Mouse (Mus musculus) A20 (cell line): ENCODE measurements around the gene Sema4d.
A peak's percentile ranks its signal among the peaks of the same experiment; 100 is the strongest.

Experiments used
- DNase-seq: peaks from one replicate; pipeline ENCODE4 v3.0.0-alpha.2; 2011; ENCODE audit warnings: low read depth, low spot score

Sema4d gene

DNA sequence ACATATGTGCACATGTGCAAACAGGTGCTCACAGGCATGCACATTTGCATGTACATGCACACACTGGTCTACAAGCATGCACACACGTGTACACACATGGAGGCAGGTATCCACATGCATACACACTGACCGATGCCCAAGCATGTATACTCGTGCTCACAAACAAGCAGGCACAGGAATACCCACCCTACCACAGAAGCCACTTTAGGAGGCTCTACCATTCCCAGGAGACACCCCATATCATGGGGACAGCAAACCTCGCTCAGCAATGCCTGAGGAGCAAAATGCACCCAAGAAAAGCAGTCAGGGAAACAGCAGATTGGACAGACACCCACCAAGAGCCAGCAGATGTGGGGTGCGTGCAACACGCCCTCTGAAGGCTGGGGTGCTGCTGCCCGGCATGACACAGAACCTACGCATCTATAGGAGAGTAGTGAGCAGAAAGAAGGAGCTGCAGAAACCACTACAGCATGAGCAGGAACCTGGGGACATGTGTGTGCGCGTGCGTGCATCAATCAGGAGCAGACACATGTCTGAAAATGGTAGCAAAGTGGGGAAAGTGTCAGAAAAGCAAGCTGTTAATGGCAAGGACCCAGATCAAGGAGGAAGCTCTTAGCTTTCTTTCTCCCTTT lies 15.1 kb downstream of the Sema4d start:
- DNase-seq: no peak

GRCm38 (mm10) chr13:51777738-51778274 lies 15.7 kb downstream of the Sema4d start:
- no peak for DNase-seq

- no peak for DNase-seq
Observed at GRCm38 (mm10) chr13:51777048-51777737, 16.4 kb downstream of the Sema4d start.

GRCm38 (mm10) chr13:51776160-51776737 lies 17.3 kb downstream of the Sema4d start:
- DNase-seq: no peak

DNA sequence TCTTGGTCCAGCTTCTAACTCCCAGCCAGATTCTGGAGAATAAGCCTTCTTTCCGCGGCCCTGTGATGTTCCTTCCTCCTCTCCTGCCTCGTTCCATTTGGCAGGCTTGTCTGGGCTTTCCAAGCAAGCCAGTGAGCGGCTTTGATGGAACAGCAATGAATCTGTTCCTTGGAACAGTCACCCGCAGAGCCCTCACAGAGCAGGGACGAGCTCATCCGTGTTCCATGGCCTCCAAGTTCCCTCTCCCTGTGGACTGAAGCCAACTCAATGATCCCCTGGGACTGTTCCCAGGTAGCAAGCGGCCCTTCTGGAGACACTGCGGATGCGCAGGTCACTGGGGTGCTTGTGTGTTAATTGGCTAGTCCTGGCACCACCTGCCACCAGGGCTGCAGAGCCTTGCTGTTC lies 21.7 kb downstream of the Sema4d start:
- no peak for DNase-seq

DNA sequence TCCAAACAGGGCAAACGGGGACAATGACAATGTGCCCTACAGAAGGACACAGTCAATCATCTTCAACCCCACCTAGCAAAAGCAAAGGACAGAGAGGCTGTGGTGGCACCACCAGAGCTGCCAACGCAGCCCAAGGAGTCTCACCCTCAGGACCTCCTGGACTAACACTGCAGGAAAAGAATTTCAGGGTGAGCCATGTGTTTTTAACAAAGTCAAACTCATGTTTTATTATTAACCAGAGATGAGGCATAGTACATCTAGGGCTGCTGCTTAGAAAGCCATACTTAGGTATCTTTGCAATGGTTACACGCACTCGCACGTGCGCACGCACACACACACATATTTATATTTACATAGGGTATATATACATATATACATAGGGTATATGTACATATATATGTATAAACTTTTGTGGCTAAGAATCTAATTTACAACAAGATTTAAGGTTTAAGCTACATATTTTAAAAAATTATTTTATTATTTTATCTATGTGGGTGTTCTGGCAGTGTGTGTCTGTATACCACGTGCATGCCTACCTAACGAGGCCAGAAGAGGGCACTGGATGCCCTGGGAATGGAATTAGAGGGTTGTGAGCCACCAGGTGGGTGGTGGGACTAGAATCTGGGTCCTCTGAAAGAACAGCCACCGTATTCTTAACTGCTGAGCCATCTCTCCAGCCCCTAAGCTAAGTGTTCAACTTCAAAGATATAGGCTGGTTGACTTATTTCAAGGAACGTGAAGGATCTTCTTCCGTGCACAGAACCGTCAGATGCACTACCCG lies 22.7 kb downstream of the Sema4d start:
- no peak for DNase-seq

DNA sequence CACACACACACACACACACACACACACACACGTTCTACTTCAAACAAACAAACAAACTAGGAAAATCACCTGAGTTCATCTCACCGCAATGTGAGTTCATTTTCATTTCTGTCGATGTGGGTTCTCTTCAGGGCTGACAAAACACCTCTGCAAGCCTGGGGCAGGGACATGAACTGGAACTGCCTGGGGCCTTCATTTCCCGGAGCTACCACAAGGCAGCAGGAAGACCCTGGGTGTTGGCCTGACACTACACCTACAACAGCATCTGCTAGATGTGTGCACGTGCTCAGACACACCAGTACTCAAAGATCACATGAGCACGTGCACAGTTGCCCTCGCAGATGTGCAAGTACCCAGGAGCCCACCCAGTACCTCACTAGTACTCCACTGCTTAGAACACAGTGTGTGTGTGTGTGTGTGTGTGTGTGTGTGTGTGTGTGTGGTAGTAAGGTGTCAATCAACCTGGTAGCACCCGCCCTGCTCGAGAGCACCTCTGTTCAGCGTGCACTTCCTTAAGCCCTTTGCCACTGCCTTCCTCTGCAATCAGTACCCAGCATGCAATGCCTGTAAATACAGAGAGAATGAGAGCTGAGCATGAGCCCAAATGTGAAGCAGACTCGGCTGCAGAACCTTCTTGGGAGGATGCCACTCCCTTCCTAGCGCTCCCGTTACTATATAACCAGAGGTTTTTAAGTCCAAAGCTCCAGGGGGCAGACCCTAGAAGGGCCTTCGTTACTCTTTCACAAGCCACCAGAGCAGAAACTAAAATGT lies 25.4 kb downstream of the Sema4d start:
- peak; percentile 34 for DNase-seq

DNA sequence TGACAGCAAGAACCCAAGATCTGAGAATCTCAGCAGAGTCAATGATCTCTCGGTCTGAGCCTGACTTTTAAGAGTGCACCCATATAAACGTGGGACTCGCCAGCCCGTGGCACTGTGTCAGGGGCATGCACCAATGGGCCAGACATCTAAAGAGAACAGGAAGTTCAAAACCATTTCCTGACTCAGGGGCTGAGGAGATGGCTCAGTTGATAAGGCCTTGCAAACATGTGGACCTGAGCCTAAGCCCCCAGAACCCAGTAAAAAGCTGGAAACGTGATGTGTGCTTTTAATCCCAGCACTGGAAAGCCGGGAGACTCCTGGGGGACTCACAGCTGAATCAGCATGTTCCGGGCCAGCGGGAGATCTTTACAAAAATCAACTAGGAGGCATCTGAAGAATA lies 26.0 kb downstream of the Sema4d start:
- DNase-seq: peak; percentile 64

DNA sequence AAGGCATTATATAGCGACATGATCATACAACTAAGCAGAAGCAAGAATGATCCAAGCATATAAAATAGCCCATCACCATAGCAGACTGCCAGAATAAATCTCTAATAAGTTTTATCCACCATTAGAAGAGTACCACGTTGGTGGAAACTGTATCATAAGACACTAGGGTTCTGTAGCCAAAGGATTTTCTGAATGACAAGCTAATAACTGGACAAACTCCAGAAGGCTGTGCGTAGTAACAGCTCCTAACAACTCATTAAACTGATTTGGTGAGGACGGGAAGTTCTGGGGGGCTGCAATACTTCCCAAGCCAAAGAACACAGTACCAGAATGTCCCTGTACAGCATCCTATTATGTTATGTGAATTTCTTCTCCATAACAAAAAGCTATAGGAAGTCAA lies 26.8 kb downstream of the Sema4d start:
- DNase-seq: no peak

DNA sequence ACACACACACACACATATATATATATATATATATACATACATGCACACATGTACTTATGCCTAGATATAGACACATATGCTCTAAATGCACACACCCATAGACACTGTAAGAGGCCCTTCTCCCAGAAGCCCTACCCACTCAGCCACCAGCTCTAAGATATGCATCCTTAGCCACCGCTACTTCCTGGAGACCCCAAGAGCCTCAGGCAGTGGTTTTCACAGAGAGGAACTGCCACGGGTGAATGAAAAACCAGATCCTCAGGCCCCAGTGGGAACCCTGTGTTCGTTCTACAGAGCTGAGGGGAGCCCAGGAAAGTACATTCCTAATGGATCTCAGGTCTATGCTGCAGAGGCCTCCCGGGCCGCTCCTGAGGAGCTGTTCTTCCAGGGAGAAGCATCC lies 28.2 kb downstream of the Sema4d start:
- no peak for DNase-seq

- no peak for DNase-seq
Observed at GRCm38 (mm10) chr13:51763019-51763698, 30.4 kb downstream of the Sema4d start.

DNA sequence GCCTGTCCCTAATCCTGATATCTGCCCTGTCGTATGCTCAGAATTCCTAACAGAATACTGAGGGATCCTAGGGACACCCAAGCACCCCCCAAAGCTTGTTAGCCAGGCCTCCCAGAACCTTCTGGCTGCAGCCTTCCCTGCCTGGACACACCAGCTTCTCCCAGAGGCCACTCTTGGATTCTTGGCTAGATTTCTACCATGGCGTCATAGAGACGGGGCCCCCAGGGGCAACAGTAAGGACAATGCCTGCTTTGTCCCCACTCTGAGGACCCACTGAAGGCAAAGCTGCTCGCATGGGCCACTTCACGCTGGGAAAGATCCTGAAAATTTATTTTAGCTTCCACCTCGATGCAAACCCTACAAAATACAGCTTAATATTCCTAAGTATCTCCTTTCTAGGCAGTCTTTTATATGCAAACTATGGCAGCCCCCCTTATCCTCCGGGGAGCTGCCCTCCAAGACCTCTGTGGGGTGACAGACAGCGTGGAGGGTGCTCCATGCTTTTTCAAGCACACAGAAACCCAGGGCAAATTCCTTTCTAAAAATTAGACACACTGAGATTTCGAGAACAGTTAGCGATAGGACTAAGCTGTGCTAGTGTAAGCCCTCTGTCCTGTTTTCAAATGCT lies 32.2 kb downstream of the Sema4d start:
- DNase-seq: no peak

GRCm38 (mm10) chr13:51759256-51759987 lies 34.1 kb downstream of the Sema4d start:
- no peak for DNase-seq

DNA sequence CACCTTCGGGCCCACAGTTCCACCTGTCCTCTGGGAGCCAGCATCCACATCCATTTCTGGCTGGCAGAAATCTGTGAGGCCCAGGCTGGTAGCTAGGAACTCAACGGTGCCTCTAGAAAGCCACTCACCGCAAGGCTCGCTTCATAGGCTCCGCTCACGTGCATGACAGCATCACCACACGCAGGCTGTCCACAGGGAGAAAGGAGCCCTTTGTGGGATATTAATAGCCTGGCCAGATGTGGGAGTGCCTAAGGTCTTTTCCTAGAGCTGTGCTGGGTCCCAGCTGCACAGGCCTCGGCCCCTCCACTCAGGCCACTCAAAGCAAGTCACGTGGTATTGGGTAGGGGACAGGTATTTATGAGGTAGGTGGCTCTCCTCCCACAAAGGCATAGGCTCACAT lies 35.1 kb downstream of the Sema4d start:
- no peak for DNase-seq

GRCm38 (mm10) chr13:51757099-51757498 lies 36.4 kb downstream of the Sema4d start:
- DNase-seq: no peak

DNA sequence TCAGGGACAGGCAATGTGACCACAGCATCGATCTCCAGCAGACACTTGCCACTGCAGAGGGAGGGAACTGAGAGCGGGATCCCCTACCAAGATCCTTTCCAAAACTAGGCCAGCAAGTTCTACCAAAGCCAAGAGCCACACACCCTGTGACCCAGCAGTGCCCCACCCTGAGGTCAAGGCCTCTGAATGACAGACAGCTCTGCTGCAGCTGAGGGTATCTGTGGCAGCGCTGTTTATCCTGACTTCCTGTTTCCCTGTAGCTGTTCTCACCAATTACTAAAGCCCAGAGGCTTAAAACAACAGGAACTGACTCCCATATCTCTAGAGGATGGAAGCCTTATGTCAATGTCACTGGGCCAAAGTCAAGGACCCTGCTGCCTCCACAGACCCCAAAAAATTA lies 37.0 kb downstream of the Sema4d start:
- peak; percentile 83 for DNase-seq

DNA sequence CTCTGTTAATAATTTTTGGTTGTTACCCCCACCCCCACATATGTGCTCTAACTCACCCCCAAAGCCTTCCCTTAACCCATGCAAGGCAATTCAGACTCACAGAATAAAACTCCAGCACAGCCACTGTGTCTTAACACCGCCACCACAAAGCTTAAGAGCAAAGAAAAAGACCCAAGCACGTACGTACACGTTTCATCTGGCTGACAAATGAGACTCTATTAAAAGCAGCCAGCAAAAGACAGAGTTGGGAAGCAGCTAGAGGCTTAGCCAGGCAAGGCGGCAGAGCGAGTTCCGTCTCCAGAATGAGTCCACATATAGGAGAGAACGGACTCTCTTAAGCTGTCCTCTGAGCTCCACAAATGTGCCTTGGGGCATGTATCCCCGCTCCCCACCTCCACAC lies 37.5 kb downstream of the Sema4d start:
- no peak for DNase-seq

DNA sequence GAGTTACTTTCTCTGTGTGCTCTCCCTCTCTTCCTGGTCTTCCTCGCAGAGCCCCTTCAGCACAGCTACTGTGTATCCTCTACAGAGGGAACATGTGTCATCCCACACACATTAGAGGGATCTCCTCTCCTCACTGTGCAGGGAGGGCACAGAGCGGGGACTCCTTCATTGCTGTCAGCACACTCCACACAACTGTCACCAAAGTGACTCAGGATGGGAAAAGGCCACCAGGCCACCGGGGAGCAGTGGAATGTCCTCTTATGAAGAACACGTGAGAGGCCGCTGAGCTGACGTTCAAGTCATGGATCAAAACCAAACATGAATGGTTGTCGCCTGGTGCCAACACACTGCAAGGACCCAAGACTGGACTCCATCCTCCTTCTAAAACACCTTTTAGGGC lies 38.0 kb downstream of the Sema4d start:
- DNase-seq: no peak

- DNase-seq: peak; percentile 44
Observed at GRCm38 (mm10) chr13:51754559-51755126, 38.9 kb downstream of the Sema4d start.
